Mouse (Mus musculus): ENCODE data around the gene Trim15. TPM values are rescaled to one million over a fixed set of nuclear protein-coding genes. Genes with fewer than 3 reads are reported as not detected.
"Not testable (repeated sequence)": the region's sequence is repeated elsewhere in the genome, so short reads cannot be mapped to it uniquely, and the experiment has no call there.

The Trim15 gene
- polyA plus RNA-seq, 1 experiment from 2014 or later, result 0.56 TPM

DNA sequence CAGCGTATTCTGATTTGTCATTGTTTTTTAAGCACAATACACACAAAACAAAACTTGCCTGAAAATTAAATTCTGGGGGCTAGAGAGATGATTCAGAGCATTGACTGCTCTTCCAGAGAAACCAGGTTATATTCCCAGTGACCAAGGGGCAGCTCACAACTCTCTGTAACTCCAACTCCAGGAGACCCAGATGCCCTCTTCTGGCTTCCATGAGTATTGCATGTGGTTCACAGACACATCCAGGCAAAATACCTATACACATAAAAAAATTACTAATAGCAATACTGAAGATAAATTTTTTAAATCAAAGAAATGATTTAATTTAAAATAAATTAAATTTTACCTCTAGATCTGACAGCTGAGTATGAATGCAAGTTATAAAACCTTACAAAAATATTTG lies 29.6 kb upstream of the Trim15 start:
- WGBS, result 100% methylated on average over 1 of the region's 1 CpGs
- Histone ChIP-seq H3K9me3 (no peaks in the 10 kb centered on the region), H3K27me3 (no peaks in the 10 kb centered on the region), H3K36me3 (no peaks in the 10 kb centered on the region), H3K9ac (replicated peaks) (no peak overlapping the region), H3K27ac (replicated peaks) (no peak overlapping the region), H3K4me2 (replicated peaks) (no peak overlapping the region), H3K4me1 (no peaks in the 10 kb centered on the region), H3K4me3 (no peak overlapping the region)
- no peak for ATAC-seq (ENCODE audit: low FRiP score, low read depth)

DNA sequence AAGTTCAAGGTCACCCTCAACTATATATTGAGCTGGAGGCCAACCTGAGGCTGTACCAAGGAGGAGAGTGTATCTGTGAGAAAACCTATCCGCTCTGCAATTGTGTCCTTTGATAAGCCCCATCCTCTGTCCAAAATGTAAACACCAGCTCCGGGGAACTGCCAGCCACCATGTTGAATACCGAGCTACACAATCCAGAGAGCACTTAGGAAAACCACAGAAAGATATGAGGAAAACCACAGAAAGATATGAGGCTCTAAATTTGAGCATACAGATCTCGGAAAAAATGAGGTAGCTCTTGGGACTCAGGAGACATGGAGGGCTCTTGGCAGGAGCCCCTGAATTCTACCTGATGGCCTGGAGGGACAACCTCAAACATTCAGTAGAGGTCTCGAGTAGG lies 26.4 kb upstream of the Trim15 start:
- H3K36me3 ChIP-seq, result no peaks in the 10 kb centered on the region
- 80% methylated on average over 5 of the region's 5 CpGs for WGBS
- no peak overlapping the region for H3K4me3 ChIP-seq
- H3K27me3 ChIP-seq, result no peaks in the 10 kb centered on the region
- no peak for ATAC-seq (ENCODE audit: low FRiP score, low read depth)
- H3K27ac ChIP-seq (replicated peaks), result no peak overlapping the region
- H3K9me3 ChIP-seq, result no peaks in the 10 kb centered on the region
- no peak overlapping the region for H3K4me2 ChIP-seq (replicated peaks)
- H3K9ac ChIP-seq (replicated peaks), result no peak overlapping the region
- H3K4me1 ChIP-seq, result no peaks in the 10 kb centered on the region

DNA sequence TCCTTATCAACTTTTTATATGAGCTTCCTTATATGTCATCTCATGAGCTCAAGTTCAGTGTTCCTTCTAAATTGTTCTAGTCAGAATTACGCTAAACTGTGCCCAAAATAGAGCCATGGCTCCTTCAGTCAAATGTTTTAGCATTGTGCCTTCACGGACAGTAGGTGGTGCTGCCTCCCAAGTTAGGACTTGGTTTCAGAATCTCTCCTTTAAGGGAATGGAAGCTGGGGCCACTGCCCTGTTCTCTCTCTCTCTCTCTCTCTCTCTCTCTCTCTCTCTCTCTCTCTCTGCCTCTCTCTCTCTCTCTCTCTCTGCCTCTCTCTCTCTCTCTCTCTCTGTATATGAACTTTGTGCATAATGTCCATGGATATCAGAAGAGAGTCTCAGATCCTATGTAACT lies 25.4 kb upstream of the Trim15 start:
- Histone ChIP-seq H3K4me3 (no peak overlapping the region), H3K9ac (replicated peaks) (no peak overlapping the region), H3K36me3 (no peaks in the 10 kb centered on the region), H3K9me3 (no peaks in the 10 kb centered on the region), H3K27ac (replicated peaks) (no peak overlapping the region), H3K4me1 (no peaks in the 10 kb centered on the region), H3K27me3 (no peaks in the 10 kb centered on the region), H3K4me2 (replicated peaks) (no peak overlapping the region)
- peak; percentile 47; the same call in 1 of the 2 replicates for ATAC-seq (ENCODE audit: low FRiP score, low read depth)
- WGBS, result 13% methylated on average over 2 of the region's 2 CpGs

DNA sequence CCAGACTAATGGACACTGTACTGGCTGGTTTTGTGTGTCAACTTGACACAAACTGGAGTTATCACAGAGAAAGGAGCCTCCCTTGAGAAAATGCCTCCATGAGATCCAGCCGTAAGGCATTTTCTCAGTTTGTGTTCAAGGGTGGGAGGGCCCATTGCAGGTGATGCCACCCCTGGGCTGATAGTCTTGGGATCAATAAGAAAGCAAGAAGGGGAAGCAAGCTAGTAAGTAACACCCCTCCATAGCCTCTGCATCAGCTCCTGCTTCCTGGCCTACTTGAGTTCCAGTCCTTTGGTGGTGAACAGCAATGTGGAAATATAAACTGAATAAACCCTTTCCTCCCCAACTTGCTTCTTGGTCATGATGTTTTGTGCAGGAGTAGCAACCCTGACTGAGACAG lies 24.5 kb upstream of the Trim15 start:
- not testable (repeated sequence) for H3K9me3 ChIP-seq; H3K4me1 ChIP-seq; H3K4me2 ChIP-seq (replicated peaks); H3K4me3 ChIP-seq; ATAC-seq (ENCODE audit: low FRiP score, low read depth); H3K27ac ChIP-seq (replicated peaks); H3K36me3 ChIP-seq; H3K9ac ChIP-seq (replicated peaks); H3K27me3 ChIP-seq
- WGBS, result 92% methylated on average over 1 of the region's 1 CpGs

DNA sequence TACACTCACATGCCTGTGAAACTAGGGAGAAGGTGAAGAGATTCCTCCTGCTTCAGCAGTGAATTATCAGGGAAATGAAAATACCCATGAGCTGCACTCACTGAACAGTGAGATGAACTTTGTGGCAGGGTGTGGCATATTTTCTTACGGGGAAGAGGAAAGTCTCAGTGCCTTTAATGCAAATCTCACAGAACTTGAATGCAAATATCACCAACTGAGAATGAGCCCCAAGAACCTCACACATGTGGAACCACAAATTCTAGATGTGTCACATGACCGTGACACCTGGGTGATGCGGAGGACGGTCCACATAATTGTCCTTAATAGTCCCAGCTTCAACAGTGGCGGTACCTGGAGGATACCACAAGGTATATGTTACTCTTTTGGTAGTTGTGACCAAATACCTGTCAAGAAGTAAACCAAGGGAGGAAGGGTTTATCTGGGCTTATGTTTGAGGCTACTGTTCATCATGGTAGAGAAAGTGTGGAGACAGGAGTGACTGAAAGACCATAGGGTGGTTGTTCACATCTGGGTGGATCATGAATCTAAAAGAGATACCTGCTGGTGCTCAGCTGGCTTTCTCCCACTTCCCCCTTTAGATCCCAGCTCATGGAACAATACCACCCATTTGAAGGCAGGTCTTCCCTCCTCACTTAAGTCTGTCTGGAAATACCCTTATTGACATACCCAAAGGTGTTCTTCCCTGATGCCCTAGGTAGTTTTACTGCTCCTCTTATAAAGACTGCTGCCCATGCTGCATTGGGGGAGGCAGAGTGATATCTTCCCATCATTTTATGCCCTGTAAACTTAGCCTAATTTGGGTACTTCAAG lies 23.3 kb upstream of the Trim15 start, which contains the start of gene Trim40:
Gene Trim40 (minus strand): TSS at position 51 of the 831 bp plus-strand sequence.
- Histone ChIP-seq H3K4me1 (no peaks in the 10 kb centered on the region), H3K4me3 (no peak within 1 kb of the TSS), H3K27me3 (no peaks in the 10 kb centered on the region), H3K9ac (replicated peaks) (no peak within 1 kb of the TSS), H3K36me3 (no peaks in the 10 kb centered on the region), H3K27ac (replicated peaks) (no peak within 1 kb of the TSS), H3K4me2 (replicated peaks) (no peak within 1 kb of the TSS), H3K9me3 (no peaks in the 10 kb centered on the region)
- WGBS, result 92% methylated on average over 5 of the region's 5 CpGs
- no peak for ATAC-seq (ENCODE audit: low FRiP score, low read depth)

DNA sequence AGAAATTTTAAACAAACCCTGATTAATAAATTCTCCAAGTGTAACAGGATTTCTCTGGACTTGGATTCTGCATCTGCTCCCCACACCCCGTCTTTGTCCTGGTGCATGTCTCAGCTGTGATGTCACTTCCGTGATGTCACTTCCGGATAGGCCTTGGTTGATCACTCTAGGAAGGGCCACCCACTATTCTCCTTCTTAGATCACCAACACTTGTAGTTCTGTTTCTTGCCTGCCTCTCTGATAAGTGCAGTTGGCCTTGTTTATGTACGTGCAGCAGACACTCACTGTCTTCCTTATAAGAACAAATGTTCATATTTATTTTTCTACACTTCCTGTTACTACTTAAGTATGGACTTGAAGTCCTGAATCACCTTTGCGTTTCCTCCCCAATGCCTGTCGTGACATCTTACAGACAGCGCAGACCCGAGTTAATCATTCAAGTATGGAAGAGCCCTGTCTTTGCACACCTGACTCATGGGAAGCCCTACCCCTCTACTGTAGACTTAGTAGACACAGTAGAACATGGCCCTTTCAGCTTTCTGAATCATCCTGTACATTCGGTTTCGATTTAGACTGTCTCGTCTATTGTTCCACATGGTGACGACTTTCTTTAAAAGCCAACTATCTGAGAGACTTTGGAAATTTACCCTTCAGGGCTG lies 18.3 kb upstream of the Trim15 start:
- 95% methylated on average over 12 of the region's 12 CpGs for WGBS
- no peaks in the 10 kb centered on the region for H3K27me3 ChIP-seq
- no peak for ATAC-seq (ENCODE audit: low FRiP score, low read depth)
- no peaks in the 10 kb centered on the region for H3K36me3 ChIP-seq
- no peak overlapping the region for H3K9ac ChIP-seq (replicated peaks)
- H3K4me2 ChIP-seq (replicated peaks), result no peak overlapping the region
- no peak overlapping the region for H3K4me3 ChIP-seq
- H3K4me1 ChIP-seq, result no peaks in the 10 kb centered on the region
- no peaks in the 10 kb centered on the region for H3K9me3 ChIP-seq
- H3K27ac ChIP-seq (replicated peaks), result no peak overlapping the region

DNA sequence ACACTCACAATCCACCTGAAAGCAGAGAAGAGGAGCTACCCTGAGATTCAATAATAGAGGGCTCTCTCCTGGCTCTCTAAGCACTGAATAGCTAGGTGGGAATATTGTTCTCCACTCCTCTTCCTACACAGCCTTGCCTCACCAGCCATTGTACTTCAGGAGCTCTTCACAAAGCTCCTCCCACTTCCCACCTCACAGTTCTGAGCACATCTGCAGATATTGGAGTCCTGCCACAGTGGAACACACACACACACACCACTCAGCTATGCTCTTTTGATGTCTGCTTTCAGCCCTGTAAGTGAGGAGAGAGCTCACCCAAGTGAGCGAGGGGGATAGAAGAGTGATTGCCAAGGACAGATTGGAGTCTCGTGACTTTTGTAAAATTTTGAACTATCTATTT lies 16.3 kb upstream of the Trim15 start:
- no peak overlapping the region for H3K4me2 ChIP-seq (replicated peaks)
- no peaks in the 10 kb centered on the region for H3K36me3 ChIP-seq
- H3K27ac ChIP-seq (replicated peaks), result no peak overlapping the region
- H3K9ac ChIP-seq (replicated peaks), result no peak overlapping the region
- no peaks in the 10 kb centered on the region for H3K9me3 ChIP-seq
- H3K4me3 ChIP-seq, result no peak overlapping the region
- 73% methylated on average over 2 of the region's 2 CpGs for WGBS
- H3K4me1 ChIP-seq, result no peaks in the 10 kb centered on the region
- no peaks in the 10 kb centered on the region for H3K27me3 ChIP-seq
- no peak for ATAC-seq (ENCODE audit: low FRiP score, low read depth)

DNA sequence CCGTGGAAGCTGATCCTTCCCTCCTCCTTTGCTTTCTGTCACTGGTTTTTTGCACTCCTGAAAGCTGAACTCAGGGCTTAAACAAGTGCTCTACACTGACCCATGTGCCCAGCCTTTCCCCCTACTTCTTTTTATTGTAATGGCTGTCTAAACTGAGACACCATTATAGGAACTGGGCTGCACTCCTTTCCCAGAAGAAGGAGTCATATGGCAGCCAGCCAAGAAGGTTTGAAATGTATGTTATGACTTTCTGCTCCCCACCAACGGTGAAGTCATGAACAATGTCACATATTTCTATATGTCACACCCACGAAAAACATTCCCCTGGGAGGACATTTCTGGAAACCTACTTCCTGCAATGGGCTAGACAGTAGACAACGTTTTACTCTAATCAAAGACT lies 7.6 kb upstream of the Trim15 start:
- Histone ChIP-seq H3K4me1 (no peaks in the 10 kb centered on the region), H3K4me3 (no peak overlapping the region), H3K9me3 (no peaks in the 10 kb centered on the region), H3K27me3 (no peaks in the 10 kb centered on the region), H3K36me3 (no peaks in the 10 kb centered on the region), H3K9ac (replicated peaks) (no peak overlapping the region), H3K4me2 (replicated peaks) (no peak overlapping the region), H3K27ac (replicated peaks) (no peak overlapping the region)
- no peak for ATAC-seq (ENCODE audit: low FRiP score, low read depth)
- 74% methylated on average over 4 of the region's 4 CpGs for WGBS

DNA sequence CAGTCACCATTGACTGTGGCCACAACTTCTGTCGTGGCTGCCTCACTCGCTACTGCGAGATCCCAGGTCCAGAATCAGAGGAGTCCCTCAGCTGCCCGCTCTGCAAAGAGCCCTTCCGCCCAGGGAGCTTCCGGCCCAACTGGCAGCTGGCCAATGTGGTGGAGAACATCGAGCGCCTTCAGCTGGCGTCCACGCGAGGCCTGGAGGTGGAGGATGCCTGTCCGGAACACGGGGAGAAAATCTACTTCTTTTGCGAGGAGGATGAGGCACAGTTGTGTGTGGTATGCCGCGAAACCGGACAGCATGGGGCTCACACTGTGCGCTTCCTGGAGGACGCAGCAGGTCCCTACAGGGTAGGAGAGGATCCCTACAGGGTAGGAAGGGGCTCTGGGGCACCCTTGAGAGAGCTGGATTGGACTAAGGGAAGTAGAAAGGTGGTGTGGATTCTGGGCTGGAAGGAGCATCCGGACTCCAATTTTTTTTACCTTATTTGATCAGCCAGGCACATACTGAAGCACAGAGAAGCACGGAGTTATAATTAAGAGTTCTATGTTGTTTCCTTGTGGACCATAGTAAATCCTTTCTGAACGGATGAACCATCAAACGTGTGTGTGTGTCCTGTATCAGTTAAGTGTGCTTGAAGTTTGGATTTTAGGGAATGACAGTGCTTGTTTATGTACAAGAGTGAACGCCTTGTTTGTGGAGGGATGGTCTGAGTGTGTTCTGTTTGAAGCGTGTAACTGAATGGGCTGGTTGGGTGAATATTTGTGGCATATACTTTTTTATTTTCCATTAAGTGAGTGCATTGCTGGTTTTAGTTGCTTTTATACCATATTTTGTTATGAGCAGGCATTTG lies 3.2 kb upstream of the Trim15 start:
- no peak overlapping the region for H3K4me2 ChIP-seq (replicated peaks)
- no peak overlapping the region for H3K4me3 ChIP-seq
- H3K9ac ChIP-seq (replicated peaks), result no peak overlapping the region
- H3K27ac ChIP-seq (replicated peaks), result no peak overlapping the region
- H3K4me1 ChIP-seq, result peaks cover 2% of the 10 kb centered on the region; the same call in 1 of the 2 replicates
- WGBS, result 79% methylated on average over 25 of the region's 25 CpGs
- H3K9me3 ChIP-seq, result no peaks in the 10 kb centered on the region
- peaks cover 16% of the 10 kb centered on the region for H3K27me3 ChIP-seq
- no peak for ATAC-seq (ENCODE audit: low FRiP score, low read depth)
- H3K36me3 ChIP-seq, result no peaks in the 10 kb centered on the region

DNA sequence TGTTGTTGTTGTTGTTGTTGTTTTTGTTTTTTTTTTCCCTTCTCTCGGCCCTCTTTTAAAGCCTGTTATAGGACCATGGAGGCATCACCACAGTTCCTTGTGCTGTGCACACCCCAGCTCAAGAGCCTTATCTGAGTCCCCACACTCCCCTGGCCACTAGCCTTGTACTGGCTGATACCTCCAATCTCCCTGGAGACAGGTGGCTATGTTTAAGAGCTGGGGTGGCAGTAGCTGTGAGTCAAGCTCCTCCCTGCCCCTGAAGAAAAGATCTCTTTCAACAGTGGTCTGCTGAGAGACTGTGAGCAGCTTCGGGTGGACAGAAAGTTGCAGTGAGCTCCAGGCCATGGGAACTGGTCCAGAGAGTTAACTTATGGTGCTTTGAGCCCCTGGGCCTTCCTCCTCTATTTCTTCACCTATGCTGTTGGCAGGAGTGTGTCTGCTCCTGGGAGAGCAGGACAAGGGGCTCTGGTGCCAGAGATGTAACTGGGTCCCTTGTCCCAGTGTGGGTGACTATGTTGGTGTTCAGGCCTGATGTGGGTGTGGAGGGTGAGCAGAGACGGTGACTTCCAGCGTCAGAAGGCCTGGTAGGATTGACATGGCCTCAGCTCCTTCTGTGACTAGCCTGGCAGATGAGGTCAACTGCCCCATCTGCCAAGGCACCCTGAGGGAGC lies 2.4 kb upstream of the Trim15 start, which contains the start of gene Trim10:
Gene Trim10 (plus strand): TSS at position 291 of the 671 bp plus-strand sequence.
- H3K27me3 ChIP-seq, result peaks cover 16% of the 10 kb centered on the region
- H3K4me2 ChIP-seq (replicated peaks), result no peak within 1 kb of the TSS
- H3K27ac ChIP-seq (replicated peaks), result no peak within 1 kb of the TSS
- H3K36me3 ChIP-seq, result no peaks in the 10 kb centered on the region
- 84% methylated on average over 4 of the region's 4 CpGs for WGBS
- no peak within 1 kb of the TSS for H3K4me3 ChIP-seq
- no peak within 1 kb of the TSS for H3K9ac ChIP-seq (replicated peaks)
- no peak for ATAC-seq (ENCODE audit: low FRiP score, low read depth)
- H3K9me3 ChIP-seq, result no peaks in the 10 kb centered on the region
- peaks cover 2% of the 10 kb centered on the region; the same call in 1 of the 2 replicates for H3K4me1 ChIP-seq

DNA sequence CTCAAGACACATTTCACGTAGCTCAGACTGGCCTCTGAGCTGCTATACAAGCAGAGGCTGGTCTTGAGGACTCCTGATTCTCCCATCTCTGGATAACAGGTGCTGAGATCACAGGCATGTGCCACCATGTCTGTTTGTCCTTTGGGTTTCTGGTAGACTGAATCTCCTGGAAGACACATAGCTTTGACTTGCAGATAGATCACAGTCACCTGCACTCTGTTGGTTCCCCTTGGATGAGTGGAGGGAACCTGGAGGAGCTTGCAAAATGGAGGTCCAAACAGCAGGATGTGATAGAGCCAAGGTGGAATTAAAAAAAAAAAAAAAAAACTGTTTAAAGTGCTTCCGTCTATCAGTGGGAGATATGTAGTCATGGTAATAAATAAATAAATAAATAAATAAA lies 1.8 kb upstream of the Trim15 start:
- Histone ChIP-seq H3K9ac (replicated peaks) (no peak overlapping the region), H3K36me3 (no peaks in the 10 kb centered on the region), H3K9me3 (no peaks in the 10 kb centered on the region), H3K4me3 (no peak overlapping the region), H3K4me2 (replicated peaks) (no peak overlapping the region), H3K27me3 (peaks cover 16% of the 10 kb centered on the region), H3K4me1 (peaks cover 2% of the 10 kb centered on the region; the same call in 1 of the 2 replicates), H3K27ac (replicated peaks) (no peak overlapping the region)
- ATAC-seq (ENCODE audit: low FRiP score, low read depth), result no peak
- 79% methylated on average over 2 of the region's 2 CpGs for WGBS
